In genomic region chr17:27635575-27635903, GRCm38 (mm10) we compare ENCODE assay signal across 9 mouse cellular contexts. TPM values are rescaled to one million over a fixed set of nuclear protein-coding genes. Genes with fewer than 3 reads are reported as not detected.
DNase-seq lines count a peak whose midpoint lies in the region; ATAC-seq and TF ChIP-seq lines count a peak whose summit lies in the region.
"Not testable (repeated sequence)": the region's sequence is repeated elsewhere in the genome, so short reads cannot be mapped to it uniquely, and the experiment has no call there.
"Had no signal": no experiment of that assay in that cellular context is flagged by ENCODE, and none has a peak within 500 bp of the region (broad histone marks: within the 10 kb centered on the region; RNA-seq: fewer than 3 reads in every experiment).

No protein-coding gene starts in this region.

- ATAC-seq in forebrain, embryonic 14.5 days, result 0 out of 2 replicates have a peak, but pooled peaks have one; percentile 0
- not testable (repeated sequence) for ATAC-seq in kidney, embryonic 14.5 days (ENCODE audit: low FRiP score, low TSS enrichment); neural tube, embryonic 15.5 days (ENCODE audit: low FRiP score)
- peak; percentile 4; the same call in 1 of the 2 replicates for ATAC-seq in liver, embryonic 11.5 days (replicated peaks; ENCODE audit: low FRiP score)

- not testable (repeated sequence) for H3ac ChIP-seq in C2C12 (ENCODE audit: control insufficient read depth, insufficient read length, low read depth)

- peaks cover 46% of the 10 kb centered on the region for H3K79me2 ChIP-seq in C2C12 (ENCODE audit: control insufficient read depth, insufficient read depth)

- H3K9me3 ChIP-seq in forebrain, embryonic 14.5 days (replicated peaks; ENCODE audit: control insufficient read depth, low read length); hindbrain, embryonic 10.5 days; kidney, embryonic 14.5 days (ENCODE audit: control insufficient read depth, low read length); liver, embryonic 11.5 days (ENCODE audit: control insufficient read depth, low read length); midbrain, embryonic 10.5 days (replicated peaks); neural tube, embryonic 15.5 days (replicated peaks): not testable (repeated sequence)

- 51% methylated on average over 9 of the region's 9 CpGs for WGBS in forebrain, embryonic 14.5 days
- WGBS in hindbrain, embryonic 10.5 days, result 58% methylated on average over 9 of the region's 9 CpGs
- 44% methylated on average over 9 of the region's 9 CpGs for WGBS in kidney, embryonic 14.5 days
- 38% methylated on average over 9 of the region's 9 CpGs for WGBS in liver, embryonic 11.5 days
- 61% methylated on average over 9 of the region's 9 CpGs for WGBS in midbrain, embryonic 10.5 days
- 37% methylated on average over 9 of the region's 9 CpGs for WGBS in neural tube, embryonic 15.5 days

- not testable (repeated sequence) for H3K4me1 ChIP-seq in cortical plate, adult 2 months (ENCODE audit: control insufficient read depth, insufficient read depth, low read length)
- H3K4me1 ChIP-seq in forebrain, embryonic 14.5 days (ENCODE audit: control insufficient read depth, insufficient read depth, low read length), result peaks cover 14% of the 10 kb centered on the region
- H3K4me1 ChIP-seq in hindbrain, embryonic 10.5 days (replicated peaks), result peaks cover 50% of the 10 kb centered on the region
- peaks cover 22% of the 10 kb centered on the region for H3K4me1 ChIP-seq in kidney, embryonic 14.5 days (ENCODE audit: control insufficient read depth, insufficient read depth, low read length)
- peaks cover 31% of the 10 kb centered on the region for H3K4me1 ChIP-seq in liver, embryonic 11.5 days (replicated peaks; ENCODE audit: control insufficient read depth, insufficient read depth, low read length)
- H3K4me1 ChIP-seq in midbrain, embryonic 10.5 days, result peaks cover 41% of the 10 kb centered on the region
- H3K4me1 ChIP-seq in neural tube, embryonic 15.5 days, result peaks cover 42% of the 10 kb centered on the region

- peaks cover 40% of the 10 kb centered on the region for H3K36me3 ChIP-seq in C2C12 (ENCODE audit: control insufficient read depth, insufficient read depth)
- peaks cover 37% of the 10 kb centered on the region for H3K36me3 ChIP-seq in forebrain, embryonic 14.5 days (ENCODE audit: control insufficient read depth, insufficient read depth, low read length)
- peaks cover 42% of the 10 kb centered on the region for H3K36me3 ChIP-seq in hindbrain, embryonic 10.5 days
- H3K36me3 ChIP-seq in kidney, embryonic 14.5 days (ENCODE audit: control insufficient read depth, insufficient read depth, low read length), result peaks cover 34% of the 10 kb centered on the region
- peaks cover 34% of the 10 kb centered on the region for H3K36me3 ChIP-seq in liver, embryonic 11.5 days (ENCODE audit: control insufficient read depth, insufficient read depth, low read length)
- H3K36me3 ChIP-seq in midbrain, embryonic 10.5 days, result peaks cover 38% of the 10 kb centered on the region
- peaks cover 32% of the 10 kb centered on the region for H3K36me3 ChIP-seq in neural tube, embryonic 15.5 days

- H3K27ac ChIP-seq in cortical plate, adult 2 months (ENCODE audit: insufficient read depth, low read length), result not testable (repeated sequence)
- peak overlapping the region; percentile 84 for H3K27ac ChIP-seq in forebrain, embryonic 14.5 days (ENCODE audit: low read depth, low read length)
- peak overlapping the region; percentile 96 for H3K27ac ChIP-seq in hindbrain, embryonic 10.5 days
- H3K27ac ChIP-seq in kidney, embryonic 14.5 days (ENCODE audit: low read depth, low read length), result peak overlapping the region; percentile 87; the same call in 1 of the 2 replicates
- peak overlapping the region; percentile 82; the same call in 1 of the 2 replicates for H3K27ac ChIP-seq in liver, embryonic 11.5 days (ENCODE audit: low read depth, low read length)
- peak overlapping the region; percentile 96 for H3K27ac ChIP-seq in midbrain, embryonic 10.5 days (replicated peaks)
- peak overlapping the region; percentile 86 for H3K27ac ChIP-seq in neural tube, embryonic 15.5 days (replicated peaks)

- peak; percentile 72 for DNase-seq in forebrain, embryonic 14.5 days (ENCODE audit: low spot score)
- not testable (repeated sequence) for DNase-seq in hindbrain, embryonic 10.5 days (ENCODE audit: low spot score); liver, embryonic 11.5 days (ENCODE audit: low spot score); midbrain, embryonic 10.5 days (ENCODE audit: low spot score)

- TF ChIP-seq CTCF in C2C12 (IDR thresholded peaks at IDR 0.05; ENCODE audit: control insufficient read depth, insufficient read depth, insufficient read length); cortical plate, adult 2 months (IDR thresholded peaks at IDR 0.05; ENCODE audit: extremely low read depth, insufficient read depth, low read length): not testable (repeated sequence)

- peaks cover 44% of the 10 kb centered on the region for H3K79me3 ChIP-seq in C2C12 (ENCODE audit: low read depth)

- not testable (repeated sequence) for H3K27me3 ChIP-seq in C2C12 (ENCODE audit: control insufficient read depth, insufficient read depth, insufficient read length); forebrain, embryonic 14.5 days (replicated peaks; ENCODE audit: control insufficient read depth, insufficient read depth, low read length); hindbrain, embryonic 10.5 days (ENCODE audit: insufficient read depth, poor library complexity, severe bottlenecking); kidney, embryonic 14.5 days (ENCODE audit: control insufficient read depth, insufficient read depth, low read length); liver, embryonic 11.5 days (replicated peaks; ENCODE audit: control insufficient read depth, insufficient read depth, low read length); midbrain, embryonic 10.5 days (ENCODE audit: low read depth, poor library complexity, severe bottlenecking); neural tube, embryonic 15.5 days (replicated peaks)

- peak overlapping the region; percentile 96; the same call in 1 of the 2 replicates for H3K9ac ChIP-seq in forebrain, embryonic 14.5 days (ENCODE audit: low read length)
- H3K9ac ChIP-seq in kidney, embryonic 14.5 days (ENCODE audit: low read depth, low read length), result peak overlapping the region; percentile 85
- H3K9ac ChIP-seq in liver, embryonic 11.5 days (ENCODE audit: low read depth, low read length), result peak overlapping the region; percentile 91
- H3K9ac ChIP-seq in neural tube, embryonic 15.5 days (replicated peaks), result peak overlapping the region; percentile 53

- peak overlapping the region; percentile 90 for H3K4me3 ChIP-seq in C2C12 (ENCODE audit: insufficient read depth, poor library complexity, severe bottlenecking)
- peak overlapping the region; percentile 71 for H3K4me3 ChIP-seq in cortical plate, adult 2 months (ENCODE audit: insufficient read depth, low read length)
- H3K4me3 ChIP-seq in forebrain, embryonic 14.5 days (ENCODE audit: low read depth, low read length), result peak overlapping the region; percentile 86
- H3K4me3 ChIP-seq in hindbrain, embryonic 10.5 days, result peak overlapping the region; percentile 99
- H3K4me3 ChIP-seq in kidney, embryonic 14.5 days (ENCODE audit: low read length), result peak overlapping the region; percentile 77
- peak overlapping the region; percentile 75 for H3K4me3 ChIP-seq in liver, embryonic 11.5 days (ENCODE audit: low read depth, low read length)
- H3K4me3 ChIP-seq in midbrain, embryonic 10.5 days, result peak overlapping the region; percentile 82
- peak overlapping the region; percentile 84 for H3K4me3 ChIP-seq in neural tube, embryonic 15.5 days (replicated peaks)

- TF ChIP-seq POLR2A in cortical plate, adult 2 months (IDR thresholded peaks at IDR 0.05; ENCODE audit: extremely low read depth, insufficient read depth, low read length), result not testable (repeated sequence)

- H3K4me2 ChIP-seq in forebrain, embryonic 14.5 days (ENCODE audit: low read length), result peak overlapping the region; percentile 85
- peak overlapping the region; percentile 58; the same call in 1 of the 2 replicates for H3K4me2 ChIP-seq in kidney, embryonic 14.5 days (replicated peaks; ENCODE audit: low read depth, low read length)
- H3K4me2 ChIP-seq in liver, embryonic 11.5 days, result peak overlapping the region; percentile 89
- H3K4me2 ChIP-seq in neural tube, embryonic 15.5 days, result peak overlapping the region; percentile 85

RNA-seq across cellular contexts. Expression of gene RPS10-NUDT3, which starts 0.5 kb away (rescaled TPM):
- not detected for polyA plus RNA-seq in C2C12 (2012; fragmentation: generic; extraction: Trizol)
- 0.15 and 0.47 TPM in 2 replicates for polyA plus RNA-seq in cortical plate, adult 2 months (2012; rRNA removed)
- polyA plus RNA-seq in forebrain, embryonic 14.5 days (2014; fragmentation: Nextera tagmentation; extraction: Ambion mirVana), result not detected in 2 replicates
- polyA plus RNA-seq in hindbrain, embryonic 10.5 days (2016; fragmentation: Nextera tagmentation; extraction: Ambion mirVana), result 0.86 TPM in 1 of 2 replicates, not detected in the other
- not detected in 2 replicates for polyA plus RNA-seq in kidney, embryonic 14.5 days (2014; fragmentation: Nextera tagmentation; extraction: Ambion mirVana)
- not detected in 2 replicates for polyA plus RNA-seq in liver, embryonic 11.5 days (2014; fragmentation: Nextera tagmentation; extraction: Ambion mirVana)
- not detected in 2 replicates for polyA plus RNA-seq in midbrain, embryonic 10.5 days (2016; fragmentation: Nextera tagmentation; extraction: Ambion mirVana)
- not detected in 2 replicates for polyA plus RNA-seq in neural tube, embryonic 15.5 days (2015; fragmentation: Nextera tagmentation; extraction: Ambion mirVana)
- polyA plus RNA-seq: large intestine, adult 2 months had no signal

RNA-seq across cellular contexts. Expression of gene Rps10, which starts 0.9 kb away (rescaled TPM):
- polyA plus RNA-seq in C2C12 (2012; fragmentation: generic; extraction: Trizol), result 4,498 TPM
- polyA plus RNA-seq in cortical plate, adult 2 months (2012; rRNA removed), result 525 and 561 TPM in 2 replicates
- polyA plus RNA-seq in forebrain, embryonic 14.5 days (2014; fragmentation: Nextera tagmentation; extraction: Ambion mirVana), result 603 and 789 TPM in 2 replicates
- 827 and 832 TPM in 2 replicates for polyA plus RNA-seq in hindbrain, embryonic 10.5 days (2016; fragmentation: Nextera tagmentation; extraction: Ambion mirVana)
- polyA plus RNA-seq in kidney, embryonic 14.5 days (2014; fragmentation: Nextera tagmentation; extraction: Ambion mirVana), result 1,163 and 1,521 TPM in 2 replicates
- 1,138 and 1,235 TPM in 2 replicates for polyA plus RNA-seq in liver, embryonic 11.5 days (2014; fragmentation: Nextera tagmentation; extraction: Ambion mirVana)
- 731 and 876 TPM in 2 replicates for polyA plus RNA-seq in midbrain, embryonic 10.5 days (2016; fragmentation: Nextera tagmentation; extraction: Ambion mirVana)
- polyA plus RNA-seq in neural tube, embryonic 15.5 days (2015; fragmentation: Nextera tagmentation; extraction: Ambion mirVana), result 483 and 558 TPM in 2 replicates

RNA-seq across cellular contexts. Expression of gene Nudt3, which starts 12.2 kb away (rescaled TPM):
- 123 TPM for polyA plus RNA-seq in C2C12 (2012; fragmentation: generic; extraction: Trizol)
- polyA plus RNA-seq in cortical plate, adult 2 months (2012; rRNA removed), result 371 and 398 TPM in 2 replicates
- polyA plus RNA-seq in forebrain, embryonic 14.5 days (2014; fragmentation: Nextera tagmentation; extraction: Ambion mirVana), result 175 and 178 TPM in 2 replicates
- polyA plus RNA-seq in hindbrain, embryonic 10.5 days (2016; fragmentation: Nextera tagmentation; extraction: Ambion mirVana), result 90.6 and 145 TPM in 2 replicates
- polyA plus RNA-seq in kidney, embryonic 14.5 days (2014; fragmentation: Nextera tagmentation; extraction: Ambion mirVana), result 32.2 and 74.9 TPM in 2 replicates
- polyA plus RNA-seq in liver, embryonic 11.5 days (2014; fragmentation: Nextera tagmentation; extraction: Ambion mirVana), result 19.6 and 26.1 TPM in 2 replicates
- 90.0 and 109 TPM in 2 replicates for polyA plus RNA-seq in midbrain, embryonic 10.5 days (2016; fragmentation: Nextera tagmentation; extraction: Ambion mirVana)
- polyA plus RNA-seq in neural tube, embryonic 15.5 days (2015; fragmentation: Nextera tagmentation; extraction: Ambion mirVana), result 229 and 253 TPM in 2 replicates

RNA-seq across cellular contexts. Expression of gene Pacsin1, which starts 19.8 kb away (rescaled TPM):
- polyA plus RNA-seq in C2C12 (2012; fragmentation: generic; extraction: Trizol), result not detected
- polyA plus RNA-seq in cortical plate, adult 2 months (2012; rRNA removed), result 254 and 258 TPM in 2 replicates
- polyA plus RNA-seq in forebrain, embryonic 14.5 days (2014; fragmentation: Nextera tagmentation; extraction: Ambion mirVana), result 22.2 and 25.2 TPM in 2 replicates
- 3.4 and 3.6 TPM in 2 replicates for polyA plus RNA-seq in hindbrain, embryonic 10.5 days (2016; fragmentation: Nextera tagmentation; extraction: Ambion mirVana)
- polyA plus RNA-seq in kidney, embryonic 14.5 days (2014; fragmentation: Nextera tagmentation; extraction: Ambion mirVana), result 1.3 and 1.7 TPM in 2 replicates
- 0.71 and 0.75 TPM in 2 replicates for polyA plus RNA-seq in liver, embryonic 11.5 days (2014; fragmentation: Nextera tagmentation; extraction: Ambion mirVana)
- polyA plus RNA-seq in midbrain, embryonic 10.5 days (2016; fragmentation: Nextera tagmentation; extraction: Ambion mirVana), result 3.1 and 3.3 TPM in 2 replicates
- polyA plus RNA-seq in neural tube, embryonic 15.5 days (2015; fragmentation: Nextera tagmentation; extraction: Ambion mirVana), result 62.6 and 66.7 TPM in 2 replicates
